Mouse (Mus musculus) ovary, postnatal 36 days (tissue): ENCODE measurements at regions not wholly inside any gene's neighbourhood (a gene's known extent, or its start where the extent isn't known, plus 50 kb on each side); places are given as distances from the start of the nearest gene placed in this dataset.

Experiments used
- DNase-seq: peaks from one replicate; pipeline ENCODE4 v3.0.0; 2022; ENCODE audit warnings: low spot score, mixed read lengths

- peak; percentile 10 for DNase-seq
Measured at GRCm38 (mm10) chrX:144075241-144075640, 78.3 kb upstream of the A730046J19Rik start.

GRCm38 (mm10) chrX:144081146-144081545 lies 72.3 kb upstream of the A730046J19Rik start:
- DNase-seq = no peak

- DNase-seq = no peak
Measured at GRCm38 (mm10) chrX:144098200-144098599, 55.3 kb upstream of the A730046J19Rik start.
